Mouse (Mus musculus) embryonic facial prominence, embryonic 10.5 days (tissue): ENCODE measurements around the gene Gm42715. TPM values are rescaled to one million over a fixed set of nuclear protein-coding genes. Genes with fewer than 3 reads are reported as not detected.

Experiments
- DNase-seq: peaks from one replicate; pipeline ENCODE4 v3.0.0-alpha.2; 2017; ENCODE audit warnings: low spot score
- H3K27ac ChIP-seq: fragments of 300-500 bp; sonication (generic); replicated peaks from 2 replicates; pipeline ENCODE4 v1.5.1; 2016; ENCODE audit warnings: mild to moderate bottlenecking
- H3K27me3 ChIP-seq: fragments of 300-500 bp; sonication (generic); replicated peaks from 2 replicates; pipeline ENCODE4 v1.6.1; 2016; ENCODE audit warnings: low read depth, mild to moderate bottlenecking; ENCODE audit not compliant: poor library complexity, severe bottlenecking
- H3K36me3 ChIP-seq: fragments of 300-500 bp; sonication (generic); replicated peaks from 2 replicates; pipeline ENCODE4 v1.6.1; 2016; ENCODE audit warnings: mild to moderate bottlenecking, moderate library complexity
- H3K4me1 ChIP-seq: fragments of 300-500 bp; sonication (generic); 2 replicates; pipeline ENCODE4 v1.6.1; 2016
- H3K4me3 ChIP-seq: fragments of 300-500 bp; sonication (generic); 2 replicates; pipeline ENCODE4 v1.5.1; 2016; ENCODE audit warnings: mild to moderate bottlenecking, moderate library complexity
- H3K9me3 ChIP-seq: fragments of 300-500 bp; sonication (generic); 2 replicates; pipeline ENCODE4 v1.6.1; 2016; ENCODE audit warnings: mild to moderate bottlenecking
- WGBS: fragments of 180-500 bp; shearing (Covaris S2); methylation state at CpG from one replicate; pipeline ENCODE4 v1.1.7; 2016; 5-methylcytosine and 5-hydroxymethylcytosine counted together
- polyA plus RNA-seq: library from polyadenylated mRNA; unstranded; fragments of >200 nt; fragmentation: Nextera tagmentation; extraction: Ambion mirVana; gene quantifications from 2 replicates; pipeline ENCODE4 v1.2.1, GENCODE M21; 2016

Gm42715 gene
- polyA plus RNA-seq, 1 experiment from 2014 or later, result 17.8 TPM

GRCm38 (mm10) chr7:127592575-127592974 is 73.2 kb downstream of the Gm42715 start:
- Histone ChIP-seq H3K9me3 (no peaks in the 10 kb centered on the region), H3K27ac (no peak overlapping the region), H3K4me1 (peaks cover 11% of the 10 kb centered on the region), H3K4me3 (no peak overlapping the region), H3K36me3 (peaks cover 82% of the 10 kb centered on the region), H3K27me3 (no peaks in the 10 kb centered on the region)
- no peak for DNase-seq
- 89% methylated on average over 14 of the region's 14 CpGs for WGBS

- no peak for DNase-seq
- H3K27ac ChIP-seq, result no peak overlapping the region
- no peak overlapping the region for H3K4me3 ChIP-seq
- H3K4me1 ChIP-seq, result no peaks in the 10 kb centered on the region
- peaks cover 100% of the 10 kb centered on the region for H3K36me3 ChIP-seq
- WGBS, result 93% methylated on average over 17 of the region's 17 CpGs
- H3K27me3 ChIP-seq, result no peaks in the 10 kb centered on the region
- H3K9me3 ChIP-seq, result no peaks in the 10 kb centered on the region
These were observed 77.4 kb downstream of the Gm42715 start for GRCm38 (mm10) chr7:127596747-127597146.

GRCm38 (mm10) chr7:127600612-127601011 is 81.2 kb downstream of the Gm42715 start:
- H3K27ac ChIP-seq, result no peak overlapping the region
- H3K27me3 ChIP-seq, result no peaks in the 10 kb centered on the region
- no peaks in the 10 kb centered on the region for H3K4me1 ChIP-seq
- WGBS, result 95% methylated on average over 7 of the region's 7 CpGs
- H3K9me3 ChIP-seq, result no peaks in the 10 kb centered on the region
- DNase-seq, result no peak
- no peak overlapping the region for H3K4me3 ChIP-seq
- H3K36me3 ChIP-seq, result peaks cover 99% of the 10 kb centered on the region

DNA sequence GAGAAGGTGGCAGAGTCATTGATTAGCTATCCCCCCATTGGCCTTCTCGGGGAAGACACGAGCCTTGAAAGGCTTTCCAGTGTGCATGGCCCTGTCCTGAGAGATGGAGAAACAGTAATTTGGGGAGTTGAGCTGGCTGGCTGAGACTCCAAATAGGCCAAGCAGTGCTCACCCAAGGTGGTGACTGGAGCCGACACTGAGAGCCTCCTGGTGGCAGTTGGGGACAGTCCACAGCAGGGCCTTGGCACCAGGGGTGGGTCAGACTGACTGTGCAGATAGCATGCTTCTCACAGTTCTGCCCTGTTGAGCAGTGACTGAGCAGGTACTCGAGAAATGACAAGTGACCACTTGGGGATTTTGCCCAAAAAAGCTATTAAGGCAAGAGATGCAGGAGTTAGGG is 82.4 kb downstream of the Gm42715 start:
- no peaks in the 10 kb centered on the region for H3K9me3 ChIP-seq
- no peak overlapping the region for H3K27ac ChIP-seq
- H3K36me3 ChIP-seq, result peaks cover 99% of the 10 kb centered on the region
- no peak for DNase-seq
- H3K4me3 ChIP-seq, result no peak overlapping the region
- no peaks in the 10 kb centered on the region for H3K27me3 ChIP-seq
- no peaks in the 10 kb centered on the region for H3K4me1 ChIP-seq
- 90% methylated on average over 4 of the region's 4 CpGs for WGBS

- Histone ChIP-seq H3K27me3 (no peaks in the 10 kb centered on the region), H3K27ac (no peak overlapping the region), H3K4me3 (no peak overlapping the region), H3K36me3 (peaks cover 99% of the 10 kb centered on the region), H3K9me3 (no peaks in the 10 kb centered on the region), H3K4me1 (no peaks in the 10 kb centered on the region)
- DNase-seq, result no peak
- WGBS, result 88% methylated on average over 2 of the region's 2 CpGs
These were observed 83.5 kb downstream of the Gm42715 start for GRCm38 (mm10) chr7:127602903-127603302.

- Histone ChIP-seq H3K27me3 (no peaks in the 10 kb centered on the region), H3K9me3 (no peaks in the 10 kb centered on the region), H3K4me3 (no peak overlapping the region), H3K27ac (no peak overlapping the region), H3K4me1 (no peaks in the 10 kb centered on the region), H3K36me3 (peaks cover 99% of the 10 kb centered on the region)
- 90% methylated on average over 10 of the region's 10 CpGs for WGBS
- DNase-seq, result no peak
These were observed 84.9 kb downstream of the Gm42715 start for GRCm38 (mm10) chr7:127604256-127604655.

GRCm38 (mm10) chr7:127607150-127607549 is 87.8 kb downstream of the Gm42715 start:
- DNase-seq, result no peak
- Histone ChIP-seq H3K4me1 (no peaks in the 10 kb centered on the region), H3K36me3 (peaks cover 99% of the 10 kb centered on the region), H3K27me3 (no peaks in the 10 kb centered on the region), H3K27ac (no peak overlapping the region), H3K4me3 (no peak overlapping the region), H3K9me3 (peaks cover 9% of the 10 kb centered on the region; the same call in 1 of the 2 replicates)
- WGBS, result 87% methylated on average over 6 of the region's 6 CpGs

DNA sequence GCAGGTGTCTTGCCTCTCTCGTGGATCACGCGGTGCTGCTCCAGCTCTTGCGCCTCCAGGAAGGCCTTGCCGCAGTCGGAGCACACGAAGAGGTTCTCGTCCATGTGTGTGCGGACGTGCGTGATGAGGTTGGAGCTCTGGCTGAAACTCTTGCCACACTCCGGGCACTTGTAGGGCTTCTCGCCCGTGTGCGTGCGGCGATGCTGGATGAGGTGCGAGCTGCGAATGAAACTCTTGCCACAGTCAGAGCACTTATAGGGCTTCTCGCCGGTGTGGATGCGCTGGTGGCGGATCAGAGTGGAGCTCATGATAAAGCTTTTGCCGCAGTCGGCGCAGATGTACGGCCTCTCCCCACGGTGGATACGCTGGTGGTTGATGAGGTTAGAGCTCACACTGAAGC is 91.6 kb downstream of the Gm42715 start:
- WGBS, result 97% methylated on average over 29 of the region's 29 CpGs
- peaks cover 77% of the 10 kb centered on the region for H3K36me3 ChIP-seq
- peaks cover 15% of the 10 kb centered on the region; the same call in 1 of the 2 replicates for H3K9me3 ChIP-seq
- no peak for DNase-seq
- no peaks in the 10 kb centered on the region for H3K27me3 ChIP-seq
- H3K27ac ChIP-seq, result no peak overlapping the region
- peaks cover 20% of the 10 kb centered on the region for H3K4me1 ChIP-seq
- no peak overlapping the region for H3K4me3 ChIP-seq

- no peak overlapping the region for H3K27ac ChIP-seq
- no peak for DNase-seq
- 96% methylated on average over 26 of the region's 26 CpGs for WGBS
- peaks cover 15% of the 10 kb centered on the region; the same call in 1 of the 2 replicates for H3K9me3 ChIP-seq
- no peaks in the 10 kb centered on the region for H3K27me3 ChIP-seq
- H3K4me1 ChIP-seq, result peaks cover 24% of the 10 kb centered on the region
- 0 out of 2 replicates have a peak overlapping the region, but pooled peaks have one; percentile 1 for H3K4me3 ChIP-seq
- H3K36me3 ChIP-seq, result peaks cover 72% of the 10 kb centered on the region
These were observed 92.2 kb downstream of the Gm42715 start for GRCm38 (mm10) chr7:127611561-127611960.

DNA sequence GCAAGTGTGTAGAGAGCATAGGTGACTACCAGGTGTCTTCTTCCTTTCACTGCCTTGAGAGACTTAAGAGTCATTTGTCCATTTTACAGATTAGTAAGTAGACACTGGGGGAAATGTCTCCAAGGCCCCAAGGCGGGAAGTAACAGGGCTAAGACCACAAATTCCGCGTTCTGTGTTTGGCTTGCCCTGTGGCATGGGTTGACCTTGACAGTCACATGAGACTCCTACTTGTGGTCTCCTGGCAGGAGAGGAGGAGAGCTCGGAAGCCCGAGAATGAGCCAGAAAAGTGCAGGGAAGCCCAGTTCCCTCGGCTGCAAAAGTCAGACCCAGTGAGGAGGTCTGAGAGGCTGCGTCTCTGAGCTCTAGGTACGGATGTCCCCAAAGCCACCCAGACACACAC is 94.1 kb downstream of the Gm42715 start:
- WGBS, result 87% methylated on average over 8 of the region's 8 CpGs
- H3K27ac ChIP-seq, result no peak overlapping the region
- DNase-seq, result no peak
- no peaks in the 10 kb centered on the region for H3K27me3 ChIP-seq
- H3K9me3 ChIP-seq, result peaks cover 15% of the 10 kb centered on the region; the same call in 1 of the 2 replicates
- peaks cover 52% of the 10 kb centered on the region for H3K36me3 ChIP-seq
- peaks cover 25% of the 10 kb centered on the region for H3K4me1 ChIP-seq
- peak overlapping the region; percentile 95 for H3K4me3 ChIP-seq

GRCm38 (mm10) chr7:127614091-127614490 is 94.7 kb downstream of the Gm42715 start:
- Histone ChIP-seq H3K27ac (peak overlapping the region; percentile 98), H3K4me3 (peak overlapping the region; percentile 95), H3K9me3 (peaks cover 15% of the 10 kb centered on the region; the same call in 1 of the 2 replicates), H3K36me3 (peaks cover 46% of the 10 kb centered on the region), H3K27me3 (no peaks in the 10 kb centered on the region), H3K4me1 (peaks cover 25% of the 10 kb centered on the region)
- WGBS, result 18% methylated on average over 8 of the region's 8 CpGs
- no peak for DNase-seq

- peaks cover 15% of the 10 kb centered on the region; the same call in 1 of the 2 replicates for H3K9me3 ChIP-seq
- H3K36me3 ChIP-seq, result peaks cover 42% of the 10 kb centered on the region
- no peaks in the 10 kb centered on the region for H3K27me3 ChIP-seq
- peak; percentile 78 for DNase-seq
- H3K4me3 ChIP-seq, result peak overlapping the region; percentile 95
- peaks cover 25% of the 10 kb centered on the region for H3K4me1 ChIP-seq
- under 1% methylated on average over 44 of the region's 44 CpGs for WGBS
- peak overlapping the region; percentile 98 for H3K27ac ChIP-seq
These were observed 95.1 kb downstream of the Gm42715 start for GRCm38 (mm10) chr7:127614511-127614890.

DNA sequence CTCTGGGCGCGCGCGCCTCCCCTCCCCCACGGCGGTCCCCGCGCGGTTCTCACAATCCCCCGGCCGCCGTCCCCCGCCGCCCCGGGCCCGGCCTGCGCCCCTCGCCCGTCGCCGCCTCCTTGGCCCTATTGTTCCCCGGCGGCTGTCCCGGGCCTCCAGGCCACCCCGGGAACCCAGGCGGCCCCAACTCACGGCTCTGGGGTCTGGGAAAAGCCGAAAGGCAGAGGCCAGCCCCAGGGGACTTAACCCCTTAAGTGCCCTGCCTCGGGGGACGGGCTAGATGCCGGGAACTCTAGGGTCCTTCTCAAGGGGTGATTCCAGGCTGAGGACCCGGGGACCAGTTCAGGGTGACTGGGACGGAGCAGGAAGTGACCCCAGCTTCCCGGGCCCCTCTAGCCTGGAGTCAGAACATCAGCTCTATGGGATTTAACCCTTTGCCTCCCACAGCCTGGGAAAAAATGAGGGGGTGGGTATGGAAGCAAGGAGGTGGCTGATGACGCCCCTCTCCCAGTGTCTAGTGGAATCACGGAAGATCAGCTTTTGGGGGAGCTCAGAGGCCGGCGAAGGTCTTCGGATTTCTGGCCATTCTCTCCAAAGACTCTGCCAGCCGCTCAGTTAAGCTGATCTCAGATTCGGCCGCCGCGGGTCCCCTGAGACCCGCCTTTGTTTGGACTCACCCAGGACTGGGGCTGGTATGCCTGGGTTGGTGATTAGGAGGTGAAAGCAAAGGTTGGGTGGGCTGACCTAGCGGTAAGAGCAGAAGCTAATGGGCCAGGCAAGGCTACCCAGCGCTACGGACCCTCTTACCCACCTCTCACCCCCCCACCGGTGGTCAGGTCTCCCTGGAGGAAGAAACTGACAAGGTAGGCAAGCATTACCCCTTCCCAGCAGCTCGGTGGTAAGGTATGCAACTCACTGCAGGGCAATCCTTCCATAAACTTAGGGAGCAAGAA is 95.8 kb downstream of the Gm42715 start, which contains the start of gene Zfp629:
Gene Zfp629 (minus strand): TSS at position 907 of the 953 bp plus-strand sequence.
- Histone ChIP-seq H3K27me3 (no peaks in the 10 kb centered on the region), H3K9me3 (peaks cover 15% of the 10 kb centered on the region; the same call in 1 of the 2 replicates), H3K27ac (peak within 1 kb of the TSS; percentile 98), H3K4me3 (peak within 1 kb of the TSS; percentile 95), H3K36me3 (peaks cover 35% of the 10 kb centered on the region), H3K4me1 (peaks cover 25% of the 10 kb centered on the region)
- WGBS, result under 1% methylated on average over 50 of the region's 50 CpGs
- DNase-seq, result peak; percentile 89
